13 mouse cellular contexts compared by ENCODE assay signal in genomic region chr11:97401686-97402435, GRCm38 (mm10). TPM values are rescaled to one million over a fixed set of nuclear protein-coding genes. Genes with fewer than 3 reads are reported as not detected.
DNase-seq lines count a peak whose midpoint lies in the region; ATAC-seq and TF ChIP-seq lines count a peak whose summit lies in the region.
"Had no signal": no experiment of that assay in that cellular context is flagged by ENCODE, and none has a peak within 500 bp of the region (broad histone marks: within the 10 kb centered on the region; RNA-seq: fewer than 3 reads in every experiment).

No protein-coding gene starts in this region.

- WGBS in heart, embryonic 12.5 days = 70% methylated on average over 3 of the region's 3 CpGs
- 81% methylated on average over 3 of the region's 3 CpGs for WGBS in midbrain, embryonic 14.5 days
- WGBS in midbrain, embryonic 10.5 days = 83% methylated on average over 3 of the region's 3 CpGs
- 83% methylated on average over 3 of the region's 3 CpGs for WGBS in forebrain, embryonic 15.5 days
- 85% methylated on average over 3 of the region's 3 CpGs for WGBS in intestine, postnatal 0 days

- H3K27me3 ChIP-seq in heart, embryonic 12.5 days (replicated peaks) = 0 out of 2 replicates have a peak, but pooled peaks cover 8% of the 10 kb centered on the region
- H3K27me3 ChIP-seq in midbrain, embryonic 14.5 days (ENCODE audit: control insufficient read depth, insufficient read depth, low read length) = no peaks in the 10 kb centered on the region; the same call in 1 of the 2 replicates
- peaks cover 62% of the 10 kb centered on the region for H3K27me3 ChIP-seq in midbrain, embryonic 10.5 days (ENCODE audit: low read depth, poor library complexity, severe bottlenecking)
- no peaks in the 10 kb centered on the region; the same call in 1 of the 2 replicates for H3K27me3 ChIP-seq in forebrain, embryonic 15.5 days
- 0 out of 2 replicates have a peak, but pooled peaks cover 10% of the 10 kb centered on the region for H3K27me3 ChIP-seq in intestine, postnatal 0 days (replicated peaks; ENCODE audit: control insufficient read depth, insufficient read depth, low read length)

- no peak overlapping the region for H3K4me2 ChIP-seq in heart, embryonic 12.5 days
- H3K4me2 ChIP-seq in midbrain, embryonic 14.5 days (ENCODE audit: low read length) = no peak overlapping the region
- H3K4me2 ChIP-seq in forebrain, embryonic 15.5 days (replicated peaks) = no peak overlapping the region
- H3K4me2 ChIP-seq in intestine, postnatal 0 days (replicated peaks; ENCODE audit: low read depth) = no peak overlapping the region

- TF ChIP-seq CTCF in intestine, postnatal 0 days (IDR thresholded peaks at IDR 0.05; ENCODE audit: low read depth) = no peak

- no peaks in the 10 kb centered on the region for H3K9me3 ChIP-seq in heart, embryonic 12.5 days (replicated peaks)
- no peaks in the 10 kb centered on the region for H3K9me3 ChIP-seq in midbrain, embryonic 14.5 days (ENCODE audit: control insufficient read depth, low read length)
- no peaks in the 10 kb centered on the region for H3K9me3 ChIP-seq in midbrain, embryonic 10.5 days (replicated peaks)
- no peaks in the 10 kb centered on the region for H3K9me3 ChIP-seq in forebrain, embryonic 15.5 days
- no peaks in the 10 kb centered on the region for H3K9me3 ChIP-seq in intestine, postnatal 0 days (ENCODE audit: control insufficient read depth)
- H3K9me3 ChIP-seq: midbrain, embryonic 12.5 days had no signal

- H3K4me3 ChIP-seq in heart, embryonic 12.5 days = no peak overlapping the region
- no peak overlapping the region for H3K4me3 ChIP-seq in midbrain, embryonic 14.5 days (replicated peaks; ENCODE audit: low read depth, low read length)
- H3K4me3 ChIP-seq in midbrain, embryonic 10.5 days = no peak overlapping the region
- no peak overlapping the region for H3K4me3 ChIP-seq in forebrain, embryonic 15.5 days
- H3K4me3 ChIP-seq in intestine, postnatal 0 days (ENCODE audit: low read depth, low read length) = no peak overlapping the region
- H3K4me3 ChIP-seq: midbrain, embryonic 12.5 days had no signal

- peaks cover 52% of the 10 kb centered on the region for H3K4me1 ChIP-seq in heart, embryonic 12.5 days (replicated peaks)
- peaks cover 24% of the 10 kb centered on the region for H3K4me1 ChIP-seq in midbrain, embryonic 14.5 days (ENCODE audit: control insufficient read depth, insufficient read depth, low read length)
- peaks cover 59% of the 10 kb centered on the region for H3K4me1 ChIP-seq in midbrain, embryonic 10.5 days
- H3K4me1 ChIP-seq in forebrain, embryonic 15.5 days = peaks cover 39% of the 10 kb centered on the region
- H3K4me1 ChIP-seq in intestine, postnatal 0 days (replicated peaks; ENCODE audit: control insufficient read depth, insufficient read depth, low read length) = 0 out of 2 replicates have a peak, but pooled peaks cover 2% of the 10 kb centered on the region

- peaks cover 5% of the 10 kb centered on the region; the same call in 1 of the 2 replicates for H3K36me3 ChIP-seq in heart, embryonic 12.5 days
- 0 out of 2 replicates have a peak, but pooled peaks cover 4% of the 10 kb centered on the region for H3K36me3 ChIP-seq in midbrain, embryonic 14.5 days (ENCODE audit: control insufficient read depth, insufficient read depth, low read length)
- no peaks in the 10 kb centered on the region for H3K36me3 ChIP-seq in midbrain, embryonic 10.5 days
- H3K36me3 ChIP-seq in forebrain, embryonic 15.5 days = no peaks in the 10 kb centered on the region
- no peaks in the 10 kb centered on the region for H3K36me3 ChIP-seq in intestine, postnatal 0 days (ENCODE audit: control insufficient read depth, insufficient read depth)
- H3K36me3 ChIP-seq: midbrain, embryonic 12.5 days had no signal

- DNase-seq in heart, adult 11 months = peak; percentile 83
- no peak for DNase-seq in midbrain, embryonic 14.5 days
- no peak for DNase-seq in midbrain, embryonic 10.5 days (ENCODE audit: low spot score)
- no peak for DNase-seq in ovary, postnatal 36 days (ENCODE audit: low spot score)
- DNase-seq: gastrocnemius, postnatal 25 days; kidney, adult 18-20 months; lung, postnatal 10 days had no signal

- no peak overlapping the region for H3K27ac ChIP-seq in heart, embryonic 12.5 days (ENCODE audit: poor library complexity, severe bottlenecking)
- H3K27ac ChIP-seq in midbrain, embryonic 14.5 days (replicated peaks; ENCODE audit: low read depth, low read length) = peak overlapping the region; percentile 20; the same call in 1 of the 2 replicates
- no peak overlapping the region for H3K27ac ChIP-seq in midbrain, embryonic 10.5 days (replicated peaks)
- H3K27ac ChIP-seq in forebrain, embryonic 15.5 days (replicated peaks) = peak overlapping the region; percentile 73
- H3K27ac ChIP-seq in intestine, postnatal 0 days (ENCODE audit: low read depth, low read length) = no peak overlapping the region

- H3K9ac ChIP-seq in heart, embryonic 12.5 days = no peak overlapping the region
- no peak overlapping the region for H3K9ac ChIP-seq in midbrain, embryonic 14.5 days (replicated peaks; ENCODE audit: low read length)
- H3K9ac ChIP-seq in forebrain, embryonic 15.5 days (replicated peaks) = no peak overlapping the region
- H3K9ac ChIP-seq in intestine, postnatal 0 days (ENCODE audit: low read depth, low read length) = no peak overlapping the region
- H3K9ac ChIP-seq: midbrain, embryonic 12.5 days had no signal

- no peak for ATAC-seq in heart, embryonic 12.5 days (ENCODE audit: insufficient number of reproducible peaks, low FRiP score)
- no peak for ATAC-seq in midbrain, embryonic 14.5 days (ENCODE audit: low FRiP score, low TSS enrichment)
- ATAC-seq in forebrain, embryonic 15.5 days (replicated peaks) = no peak
- ATAC-seq in intestine, postnatal 0 days = no peak

RNA-seq across cellular contexts. Expression of gene Arhgap23, which starts 13.5 kb away (rescaled TPM):
- 12.4 and 12.5 TPM in 2 replicates for polyA plus RNA-seq in heart, embryonic 12.5 days (2016; fragmentation: Nextera tagmentation; extraction: Ambion mirVana)
- polyA plus RNA-seq in midbrain, embryonic 14.5 days (2014; fragmentation: Nextera tagmentation; extraction: Ambion mirVana) = 7.8 and 13.1 TPM in 2 replicates
- 1.9 and 2.3 TPM in 2 replicates for polyA plus RNA-seq in midbrain, embryonic 10.5 days (2016; fragmentation: Nextera tagmentation; extraction: Ambion mirVana)
- 7.1 and 8.4 TPM in 2 replicates for polyA plus RNA-seq in forebrain, embryonic 15.5 days (2015; fragmentation: Nextera tagmentation; extraction: Ambion mirVana)
- polyA plus RNA-seq in intestine, postnatal 0 days (2015; fragmentation: Nextera tagmentation; extraction: Ambion mirVana) = 3.5 and 4.6 TPM in 2 replicates

RNA-seq across cellular contexts. Expression of gene Socs7, which starts 39.5 kb away (rescaled TPM):
- polyA plus RNA-seq in heart, embryonic 12.5 days (2016; fragmentation: Nextera tagmentation; extraction: Ambion mirVana) = 5.4 and 6.0 TPM in 2 replicates
- polyA plus RNA-seq in midbrain, embryonic 14.5 days (2014; fragmentation: Nextera tagmentation; extraction: Ambion mirVana) = 6.9 and 10.4 TPM in 2 replicates
- polyA plus RNA-seq in midbrain, embryonic 10.5 days (2016; fragmentation: Nextera tagmentation; extraction: Ambion mirVana) = 3.6 and 4.6 TPM in 2 replicates
- polyA plus RNA-seq in forebrain, embryonic 15.5 days (2015; fragmentation: Nextera tagmentation; extraction: Ambion mirVana) = 10.1 and 10.6 TPM in 2 replicates
- 2.4 and 2.5 TPM in 2 replicates for polyA plus RNA-seq in intestine, postnatal 0 days (2015; fragmentation: Nextera tagmentation; extraction: Ambion mirVana)

RNA-seq across cellular contexts. Expression of gene Gpr179, which starts 50.0 kb away (rescaled TPM):
- 0.06 and 0.08 TPM in 2 replicates for polyA plus RNA-seq in heart, embryonic 12.5 days (2016; fragmentation: Nextera tagmentation; extraction: Ambion mirVana)
- 0.30 and 0.36 TPM in 2 replicates for polyA plus RNA-seq in midbrain, embryonic 14.5 days (2014; fragmentation: Nextera tagmentation; extraction: Ambion mirVana)
- polyA plus RNA-seq in midbrain, embryonic 10.5 days (2016; fragmentation: Nextera tagmentation; extraction: Ambion mirVana) = 0.05 and 0.09 TPM in 2 replicates
- polyA plus RNA-seq in forebrain, embryonic 15.5 days (2015; fragmentation: Nextera tagmentation; extraction: Ambion mirVana) = 0.18 and 0.33 TPM in 2 replicates
- 0.07 and 0.20 TPM in 2 replicates for polyA plus RNA-seq in intestine, postnatal 0 days (2015; fragmentation: Nextera tagmentation; extraction: Ambion mirVana)
- polyA plus RNA-seq: heart, postnatal 0 days; liver, adult 2 months had no signal

Comparison
In these comparisons a context has a peak if more than half of its experiments do, and no peak if none do; other contexts are left out.
1. H3K27ac ChIP-seq: peak in midbrain, embryonic 14.5 days (single experiment) and forebrain, embryonic 15.5 days (single experiment); none in heart, embryonic 12.5 days (single experiment), midbrain, embryonic 10.5 days (single experiment) and intestine, postnatal 0 days (single experiment).